Mouse (Mus musculus) heart, postnatal 0 days (tissue): Measurements from ENCODE around the gene Lamp1.

Experiments
- CTCF ChIP-seq: IDR thresholded peaks from 2 replicates; pipeline ENCODE4 v1.5.1; 2016; ENCODE audit warnings: antibody characterized with exemption, control low read depth, low read depth
- EP300 ChIP-seq: IDR thresholded peaks from 2 replicates; pipeline ENCODE4 v1.6.1; 2016; ENCODE audit warnings: antibody characterized with exemption, low read depth

DNA sequence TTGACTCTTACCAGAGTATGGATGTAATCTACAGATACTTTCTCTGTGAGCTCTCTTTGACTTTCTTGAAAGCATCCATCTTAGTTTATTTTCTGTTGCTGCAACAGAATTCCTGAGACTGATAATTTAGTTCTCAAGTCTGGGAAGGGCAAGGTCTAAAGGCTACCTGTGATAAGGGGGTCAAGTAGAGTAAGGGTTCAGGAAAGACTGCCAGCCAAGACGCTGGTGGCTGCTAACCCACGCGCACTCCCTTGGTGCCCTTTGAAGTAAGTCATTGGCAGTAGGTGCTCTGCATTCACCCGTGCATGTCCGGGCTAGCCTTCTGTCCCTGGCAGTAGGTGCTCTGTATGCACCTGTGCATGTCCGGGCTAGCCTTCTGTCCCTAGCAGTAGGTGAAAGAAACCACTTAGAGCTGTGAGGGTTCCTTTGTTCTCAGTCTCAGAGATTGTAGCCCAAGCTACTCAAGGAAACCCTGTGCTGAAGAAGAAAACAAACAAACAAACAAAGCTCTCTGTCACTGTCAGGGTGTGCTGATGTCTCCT, 19.2 kb upstream of the Lamp1 start:
- TF ChIP-seq CTCF (no peak), EP300 (no peak)
